Mouse (Mus musculus): ENCODE data around the gene Brox. TPM values are rescaled to one million over a fixed set of nuclear protein-coding genes. Genes with fewer than 3 reads are reported as not detected.
"Not testable (repeated sequence)": the region's sequence is repeated elsewhere in the genome, so short reads cannot be mapped to it uniquely, and the experiment has no call there.

Gene Brox
- 64.6 and 81.3 TPM in 2 replicates for polyA plus RNA-seq (2014; fragmentation: Nextera tagmentation; extraction: Ambion mirVana)

- Histone ChIP-seq H3K4me1 (ENCODE audit: control insufficient read depth, insufficient read depth, low read length) (no peaks in the 10 kb centered on the region), H3K27ac (ENCODE audit: low read depth, low read length) (no peak within 1 kb of the TSS), H3K9me3 (ENCODE audit: control insufficient read depth, low read length) (no peaks in the 10 kb centered on the region), H3K9ac (ENCODE audit: low read length) (peak within 1 kb of the TSS; percentile 51), H3K27me3 (ENCODE audit: control insufficient read depth, insufficient read depth, low read length) (no peaks in the 10 kb centered on the region), H3K36me3 (ENCODE audit: control insufficient read depth, insufficient read depth, low read length) (no peaks in the 10 kb centered on the region), H3K4me2 (peak within 1 kb of the TSS; percentile 51), H3K4me3 (ENCODE audit: low read depth, low read length) (peak within 1 kb of the TSS; percentile 47)
- peak; percentile 91 for ATAC-seq (ENCODE audit: low FRiP score)
- under 1% methylated on average over 39 of the region's 39 CpGs for WGBS
- peak; percentile 99 for DNase-seq (ENCODE audit: low spot score, missing footprints)
Observed at GRCm38 (mm10) chr1:183296877-183297383, at the start of gene Brox. Gene Brox, minus strand, starts transcription at chr1:183297269.

- H3K4me1 ChIP-seq (ENCODE audit: control insufficient read depth, insufficient read depth, low read length) = peaks cover 7% of the 10 kb centered on the region; the same call in 1 of the 2 replicates
- H3K27ac ChIP-seq (ENCODE audit: low read depth, low read length) = peak overlapping the region; percentile 35; the same call in 1 of the 2 replicates
- H3K27me3 ChIP-seq (ENCODE audit: control insufficient read depth, insufficient read depth, low read length) = no peaks in the 10 kb centered on the region
- no peaks in the 10 kb centered on the region for H3K9me3 ChIP-seq (ENCODE audit: control insufficient read depth, low read length)
- ATAC-seq (ENCODE audit: low FRiP score) (no peak; the same call in 1 of the 2 replicates), DNase-seq (ENCODE audit: low spot score, missing footprints) (no peak)
- peak overlapping the region; percentile 94 for H3K4me3 ChIP-seq (ENCODE audit: low read depth, low read length)
- 11% methylated on average over 10 of the region's 10 CpGs for WGBS
- H3K4me2 ChIP-seq = peak overlapping the region; percentile 86
- peak overlapping the region; percentile 85 for H3K9ac ChIP-seq (ENCODE audit: low read length)
- peaks cover 4% of the 10 kb centered on the region; the same call in 1 of the 2 replicates for H3K36me3 ChIP-seq (ENCODE audit: control insufficient read depth, insufficient read depth, low read length)
Observed at GRCm38 (mm10) chr1:183345817-183346195, 48.7 kb upstream of the Brox start.

GRCm38 (mm10) chr1:183344886-183345816, 48.1 kb upstream of the Brox start:
- Histone ChIP-seq H3K9ac (ENCODE audit: low read length) (peak overlapping the region; percentile 85), H3K9me3 (ENCODE audit: control insufficient read depth, low read length) (no peaks in the 10 kb centered on the region), H3K27me3 (ENCODE audit: control insufficient read depth, insufficient read depth, low read length) (no peaks in the 10 kb centered on the region), H3K4me2 (peak overlapping the region; percentile 86), H3K36me3 (ENCODE audit: control insufficient read depth, insufficient read depth, low read length) (peaks cover 4% of the 10 kb centered on the region; the same call in 1 of the 2 replicates), H3K4me1 (ENCODE audit: control insufficient read depth, insufficient read depth, low read length) (peaks cover 7% of the 10 kb centered on the region; the same call in 1 of the 2 replicates), H3K27ac (ENCODE audit: low read depth, low read length) (peak overlapping the region; percentile 40), H3K4me3 (ENCODE audit: low read depth, low read length) (peak overlapping the region; percentile 94)
- peak; percentile 96 for ATAC-seq (ENCODE audit: low FRiP score)
- WGBS = under 1% methylated on average over 72 of the region's 72 CpGs
- DNase-seq (ENCODE audit: low spot score, missing footprints) = peak; percentile 98

GRCm38 (mm10) chr1:183342902-183343301, 45.8 kb upstream of the Brox start:
- H3K27me3 ChIP-seq (ENCODE audit: control insufficient read depth, insufficient read depth, low read length); H3K9me3 ChIP-seq (ENCODE audit: control insufficient read depth, low read length); H3K9ac ChIP-seq (ENCODE audit: low read length); H3K27ac ChIP-seq (ENCODE audit: low read depth, low read length); H3K4me3 ChIP-seq (ENCODE audit: low read depth, low read length); H3K4me1 ChIP-seq (ENCODE audit: control insufficient read depth, insufficient read depth, low read length); DNase-seq (ENCODE audit: low spot score, missing footprints); H3K36me3 ChIP-seq (ENCODE audit: control insufficient read depth, insufficient read depth, low read length); H3K4me2 ChIP-seq; ATAC-seq (ENCODE audit: low FRiP score): not testable (repeated sequence)
- 94% methylated on average over 1 of the region's 1 CpGs for WGBS

GRCm38 (mm10) chr1:183327171-183327570, 30.1 kb upstream of the Brox start:
- peaks cover 26% of the 10 kb centered on the region for H3K36me3 ChIP-seq (ENCODE audit: control insufficient read depth, insufficient read depth, low read length)
- WGBS = 92% methylated on average over 8 of the region's 8 CpGs
- H3K27me3 ChIP-seq (ENCODE audit: control insufficient read depth, insufficient read depth, low read length) = no peaks in the 10 kb centered on the region
- H3K9ac ChIP-seq (ENCODE audit: low read length) = no peak overlapping the region
- no peak overlapping the region for H3K27ac ChIP-seq (ENCODE audit: low read depth, low read length)
- no peaks in the 10 kb centered on the region for H3K9me3 ChIP-seq (ENCODE audit: control insufficient read depth, low read length)
- ATAC-seq (ENCODE audit: low FRiP score) = no peak
- DNase-seq (ENCODE audit: low spot score, missing footprints) = no peak
- H3K4me1 ChIP-seq (ENCODE audit: control insufficient read depth, insufficient read depth, low read length) = no peaks in the 10 kb centered on the region
- no peak overlapping the region for H3K4me3 ChIP-seq (ENCODE audit: low read depth, low read length)
- no peak overlapping the region for H3K4me2 ChIP-seq

GRCm38 (mm10) chr1:183324433-183324832, 27.4 kb upstream of the Brox start:
- H3K9me3 ChIP-seq (ENCODE audit: control insufficient read depth, low read length) = no peaks in the 10 kb centered on the region
- no peak overlapping the region for H3K4me3 ChIP-seq (ENCODE audit: low read depth, low read length)
- DNase-seq (ENCODE audit: low spot score, missing footprints) = no peak
- WGBS = 96% methylated on average over 6 of the region's 6 CpGs
- H3K9ac ChIP-seq (ENCODE audit: low read length) = no peak overlapping the region
- no peak overlapping the region for H3K4me2 ChIP-seq
- H3K27me3 ChIP-seq (ENCODE audit: control insufficient read depth, insufficient read depth, low read length) = no peaks in the 10 kb centered on the region
- no peaks in the 10 kb centered on the region for H3K4me1 ChIP-seq (ENCODE audit: control insufficient read depth, insufficient read depth, low read length)
- H3K36me3 ChIP-seq (ENCODE audit: control insufficient read depth, insufficient read depth, low read length) = peaks cover 17% of the 10 kb centered on the region
- no peak for ATAC-seq (ENCODE audit: low FRiP score)
- no peak overlapping the region for H3K27ac ChIP-seq (ENCODE audit: low read depth, low read length)

GRCm38 (mm10) chr1:183323923-183324322, 26.9 kb upstream of the Brox start:
- DNase-seq (ENCODE audit: low spot score, missing footprints) (no peak), ATAC-seq (ENCODE audit: low FRiP score) (no peak)
- no peak overlapping the region for H3K9ac ChIP-seq (ENCODE audit: low read length)
- no peaks in the 10 kb centered on the region for H3K27me3 ChIP-seq (ENCODE audit: control insufficient read depth, insufficient read depth, low read length)
- H3K4me3 ChIP-seq (ENCODE audit: low read depth, low read length) = no peak overlapping the region
- H3K9me3 ChIP-seq (ENCODE audit: control insufficient read depth, low read length) = no peaks in the 10 kb centered on the region
- H3K4me1 ChIP-seq (ENCODE audit: control insufficient read depth, insufficient read depth, low read length) = no peaks in the 10 kb centered on the region
- H3K4me2 ChIP-seq = no peak overlapping the region
- H3K36me3 ChIP-seq (ENCODE audit: control insufficient read depth, insufficient read depth, low read length) = peaks cover 18% of the 10 kb centered on the region
- H3K27ac ChIP-seq (ENCODE audit: low read depth, low read length) = no peak overlapping the region
- WGBS = 93% methylated on average over 2 of the region's 2 CpGs

GRCm38 (mm10) chr1:183322496-183322895, 25.4 kb upstream of the Brox start:
- H3K36me3 ChIP-seq (ENCODE audit: control insufficient read depth, insufficient read depth, low read length) = peaks cover 14% of the 10 kb centered on the region
- ATAC-seq (ENCODE audit: low FRiP score); H3K9ac ChIP-seq (ENCODE audit: low read length); H3K4me2 ChIP-seq; H3K27me3 ChIP-seq (ENCODE audit: control insufficient read depth, insufficient read depth, low read length); DNase-seq (ENCODE audit: low spot score, missing footprints); H3K4me1 ChIP-seq (ENCODE audit: control insufficient read depth, insufficient read depth, low read length); H3K9me3 ChIP-seq (ENCODE audit: control insufficient read depth, low read length); H3K4me3 ChIP-seq (ENCODE audit: low read depth, low read length); H3K27ac ChIP-seq (ENCODE audit: low read depth, low read length): not testable (repeated sequence)
- 91% methylated on average over 5 of the region's 5 CpGs for WGBS

GRCm38 (mm10) chr1:183320708-183321107, 23.6 kb upstream of the Brox start:
- Histone ChIP-seq H3K9ac (ENCODE audit: low read length) (no peak overlapping the region), H3K27me3 (ENCODE audit: control insufficient read depth, insufficient read depth, low read length) (no peaks in the 10 kb centered on the region), H3K36me3 (ENCODE audit: control insufficient read depth, insufficient read depth, low read length) (peaks cover 12% of the 10 kb centered on the region), H3K9me3 (ENCODE audit: control insufficient read depth, low read length) (no peaks in the 10 kb centered on the region), H3K4me3 (ENCODE audit: low read depth, low read length) (no peak overlapping the region), H3K4me2 (no peak overlapping the region), H3K4me1 (ENCODE audit: control insufficient read depth, insufficient read depth, low read length) (no peaks in the 10 kb centered on the region), H3K27ac (ENCODE audit: low read depth, low read length) (no peak overlapping the region)
- WGBS = 88% methylated on average over 3 of the region's 3 CpGs
- ATAC-seq (ENCODE audit: low FRiP score) = no peak
- no peak for DNase-seq (ENCODE audit: low spot score, missing footprints)

Measured in midbrain, embryonic 11.5 days (tissue).